Mouse (Mus musculus): ENCODE measurements at regions not wholly inside any gene's neighbourhood (a gene's known extent, or its start where the extent isn't known, plus 50 kb on each side); places are given as distances from the start of the nearest gene placed in this dataset.

DNA sequence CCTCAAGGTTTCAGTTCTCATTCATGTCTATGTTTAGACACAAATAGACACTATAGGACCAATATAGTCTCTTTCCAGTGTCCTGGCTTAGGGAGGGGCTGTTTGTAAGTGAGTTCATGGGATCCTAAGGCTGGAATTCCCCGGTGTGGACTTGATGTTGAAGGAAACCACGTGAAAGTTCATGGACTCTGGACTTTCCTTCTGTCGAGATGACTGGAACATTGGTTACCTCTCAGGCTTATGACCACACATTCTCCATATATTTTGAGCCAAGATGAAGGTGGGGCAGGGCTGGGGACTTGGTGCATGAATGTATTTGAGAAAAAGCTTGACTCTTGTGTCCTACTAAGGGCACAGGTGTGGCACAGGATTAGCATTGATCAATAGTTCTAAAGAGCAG lies 206.3 kb upstream of the Ankrd55 start:
- DNase-seq = peak; percentile 43

DNA sequence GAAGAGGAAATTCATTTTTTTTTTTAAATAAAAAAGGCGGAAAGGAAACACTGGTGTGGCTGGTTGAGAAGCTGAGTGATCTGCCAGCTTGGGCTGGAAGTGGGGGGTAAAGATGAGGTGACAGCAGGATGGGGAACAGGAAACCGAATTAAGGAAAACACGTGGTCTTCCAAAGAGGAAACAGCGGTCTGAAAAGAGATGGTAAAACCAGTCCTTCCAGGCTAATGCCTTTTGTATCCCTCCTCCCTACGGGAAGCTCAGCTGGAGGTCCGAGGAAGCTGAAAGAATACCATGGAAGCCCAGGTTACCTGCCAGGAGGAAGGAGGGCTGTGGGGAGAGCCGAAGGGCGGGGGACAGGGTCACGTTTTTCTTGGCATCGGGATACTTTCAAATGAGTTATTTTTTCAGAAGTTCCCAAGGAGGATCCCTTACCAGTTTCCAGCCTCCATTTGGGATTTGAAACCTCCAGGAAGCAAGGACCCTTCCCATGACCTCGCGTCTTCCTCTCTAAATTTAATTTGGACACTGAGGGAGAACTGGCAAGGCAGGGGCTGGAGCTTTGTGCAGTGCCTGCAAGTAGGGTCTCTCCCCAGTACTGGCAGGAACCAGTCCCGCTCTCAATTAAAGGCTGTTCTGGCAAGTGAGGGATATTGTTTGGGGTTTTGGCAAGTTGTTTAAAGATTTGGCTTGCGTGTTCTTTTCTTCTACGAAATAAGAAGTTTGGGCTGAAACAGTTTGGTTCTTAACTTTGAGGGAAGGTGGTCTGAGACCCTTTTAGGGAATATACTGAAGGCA lies 203.6 kb upstream of the Ankrd55 start:
- DNase-seq = peak; percentile 60

DNA sequence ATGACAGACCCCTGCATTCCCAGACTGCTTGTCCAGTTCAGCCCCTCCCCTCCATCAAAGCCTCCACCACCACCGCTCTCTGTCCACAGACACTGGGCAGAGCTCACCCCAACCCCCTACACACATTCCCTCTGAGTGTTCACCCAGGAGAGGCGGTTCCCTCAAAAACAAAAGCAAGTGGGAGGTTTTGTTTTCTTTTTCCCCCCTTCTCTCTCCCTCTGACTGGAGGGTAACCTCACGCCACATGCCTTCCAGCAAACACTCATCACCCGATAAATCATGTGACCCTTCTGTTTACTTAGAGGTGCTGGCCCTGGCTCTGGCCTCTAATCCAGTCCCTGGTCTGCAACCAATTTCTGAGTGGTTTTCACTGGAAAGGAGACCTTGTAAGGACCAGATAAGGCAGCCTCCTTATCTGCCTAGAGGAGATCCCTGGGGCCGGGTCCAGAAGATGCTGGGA lies 199.9 kb upstream of the Ankrd55 start:
- DNase-seq = peak; percentile 24

DNA sequence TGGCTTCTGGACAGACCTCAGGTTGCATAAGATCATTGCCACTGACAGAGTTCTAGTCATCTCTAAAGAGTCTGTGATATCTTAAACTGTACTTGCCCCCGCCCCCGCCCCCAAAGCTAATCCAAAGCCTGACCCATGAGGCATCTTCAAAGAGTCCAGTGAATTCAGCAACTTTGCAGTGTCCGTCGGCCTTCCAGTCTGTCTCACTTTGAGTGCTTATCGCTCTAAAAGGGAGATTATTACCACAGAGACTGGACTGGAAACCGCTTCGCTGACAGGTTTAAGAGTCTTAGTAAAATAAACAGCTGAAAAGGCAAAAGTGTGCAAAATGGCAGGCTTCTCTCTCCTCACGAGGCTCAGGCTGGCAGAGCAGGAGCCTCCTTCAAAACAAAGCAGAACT lies 197.5 kb upstream of the Ankrd55 start:
- no peak for DNase-seq

DNA sequence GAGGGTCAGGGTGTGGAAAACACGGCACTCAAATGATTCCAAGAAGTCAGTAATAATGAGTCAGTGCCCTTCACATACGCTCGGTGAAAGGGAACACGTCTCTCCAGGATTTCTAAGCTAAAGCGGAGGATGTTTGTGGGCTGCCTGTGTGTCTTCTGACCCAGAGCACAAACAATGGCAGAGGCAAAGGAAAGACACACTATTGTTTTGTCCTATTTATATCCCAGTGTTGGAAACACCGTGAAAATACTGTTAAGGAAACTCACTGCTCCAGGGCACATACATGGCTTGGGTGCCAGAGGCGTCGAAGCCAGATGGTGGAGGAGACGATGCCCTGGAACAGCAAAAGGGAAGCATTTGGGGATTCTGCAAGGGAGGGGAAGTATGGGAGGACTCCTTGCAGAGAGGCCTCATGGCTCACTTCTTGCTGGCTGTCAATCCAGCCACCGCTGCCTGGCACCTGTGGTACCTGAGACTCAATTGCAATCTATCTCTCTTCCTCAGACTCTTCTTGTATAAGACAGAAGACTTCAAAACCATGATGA lies 192.6 kb upstream of the Ankrd55 start:
- DNase-seq = no peak

DNA sequence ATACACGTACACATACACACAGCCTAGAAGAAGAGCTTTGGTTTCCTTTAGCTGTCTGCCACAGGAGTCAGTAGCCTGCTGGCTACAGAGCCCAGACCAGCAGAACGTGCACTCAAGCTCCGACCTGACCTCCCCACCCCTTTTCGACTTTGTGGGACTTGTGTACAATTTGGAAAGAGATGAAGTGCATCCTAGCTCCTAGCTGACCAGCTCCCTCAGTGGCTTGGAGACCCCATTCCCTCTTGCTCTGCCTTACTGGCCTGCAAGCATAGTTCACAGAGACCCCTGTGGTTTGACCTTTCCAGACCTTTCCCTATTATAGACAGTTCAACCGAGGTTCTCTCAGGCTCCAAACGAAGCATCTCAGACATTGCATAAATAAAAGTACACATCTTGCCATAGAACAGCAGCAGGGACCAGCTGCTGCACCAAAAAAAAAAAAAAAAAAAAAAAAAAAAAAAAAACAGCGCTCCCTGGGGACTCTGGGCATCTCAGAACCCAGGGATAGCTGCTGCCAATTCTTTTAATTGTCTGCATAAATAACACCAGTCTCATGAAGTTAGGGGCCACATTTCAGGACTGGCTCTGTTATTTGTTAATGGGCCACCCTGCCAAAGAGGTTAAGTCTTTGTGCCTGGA lies 188.2 kb upstream of the Ankrd55 start:
- no peak for DNase-seq

DNA sequence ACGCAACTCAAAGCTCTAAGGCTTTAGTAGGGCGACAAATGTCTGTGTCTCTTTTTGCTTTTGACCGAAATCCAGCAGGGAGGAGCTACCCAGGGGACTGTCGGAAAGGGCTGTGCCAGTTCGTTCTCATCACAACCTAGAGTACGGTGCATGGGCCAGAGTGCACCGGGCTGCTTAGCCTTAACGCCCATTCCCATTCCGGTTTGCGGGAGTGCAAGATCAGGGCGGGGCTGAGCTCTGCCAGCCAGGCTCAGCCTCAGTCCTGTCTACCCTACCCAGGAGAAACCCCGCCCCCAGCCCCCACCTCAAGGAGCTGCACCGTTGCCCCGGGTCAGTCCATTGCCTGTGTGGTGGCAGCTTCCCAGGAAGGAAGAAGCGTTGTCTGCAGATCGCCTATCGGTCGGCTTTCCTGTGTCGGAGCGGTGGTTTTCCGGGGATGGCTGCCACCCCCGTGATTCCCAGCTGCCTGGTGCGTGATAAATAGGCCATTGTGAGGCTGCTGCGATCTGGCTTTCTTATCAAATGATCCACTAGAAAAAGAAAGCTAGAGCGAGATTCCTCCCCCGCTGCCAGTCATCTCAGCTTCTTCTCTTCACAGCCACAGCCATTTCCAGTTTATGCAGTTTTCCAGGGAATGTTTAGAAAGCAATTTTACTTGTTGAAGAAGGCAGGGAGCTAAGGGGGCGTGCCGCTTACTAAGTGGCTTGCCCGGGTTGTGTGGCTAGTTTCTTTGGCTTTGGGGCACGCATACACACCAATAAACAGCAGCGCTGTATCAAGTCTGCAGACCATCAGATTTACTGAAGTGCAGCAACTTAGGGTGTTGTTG lies 187.4 kb upstream of the Ankrd55 start:
- peak; percentile 74 for DNase-seq

DNA sequence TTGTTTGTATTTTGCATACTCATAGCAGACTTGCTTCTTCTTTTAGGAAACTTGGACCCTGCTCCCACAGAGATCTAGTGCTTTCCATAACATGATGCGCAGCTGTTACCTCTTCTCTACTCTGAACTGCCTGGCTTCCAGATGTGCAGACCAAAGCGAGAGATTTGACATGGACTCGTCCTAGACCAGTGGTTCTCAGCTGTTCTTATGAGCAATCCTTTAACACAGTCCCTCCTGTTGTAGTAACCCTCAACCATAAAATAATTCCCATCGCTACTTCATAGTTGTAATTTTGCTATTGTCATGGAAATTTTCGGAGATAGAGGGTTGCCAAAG lies 186.9 kb upstream of the Ankrd55 start:
- DNase-seq = no peak

DNA sequence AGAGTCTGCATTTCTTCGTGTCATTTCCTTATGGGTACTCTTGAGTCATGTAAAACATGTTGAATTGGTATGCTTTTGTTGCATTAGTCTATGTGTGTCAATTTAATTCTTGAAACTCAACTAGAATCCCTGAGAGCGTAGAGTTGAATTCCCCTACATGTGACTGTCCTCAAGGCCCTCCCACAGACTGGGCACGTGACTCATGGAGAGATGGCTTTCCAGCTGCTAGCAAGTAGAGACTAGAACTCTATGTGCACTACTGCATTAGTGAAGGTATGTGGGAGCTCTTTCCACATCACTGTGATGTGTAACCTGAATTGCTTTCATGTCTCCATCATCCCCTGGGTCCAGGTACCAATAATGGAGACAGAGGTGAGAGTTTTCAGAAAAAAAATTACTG lies 182.3 kb upstream of the Ankrd55 start:
- DNase-seq = no peak

DNA sequence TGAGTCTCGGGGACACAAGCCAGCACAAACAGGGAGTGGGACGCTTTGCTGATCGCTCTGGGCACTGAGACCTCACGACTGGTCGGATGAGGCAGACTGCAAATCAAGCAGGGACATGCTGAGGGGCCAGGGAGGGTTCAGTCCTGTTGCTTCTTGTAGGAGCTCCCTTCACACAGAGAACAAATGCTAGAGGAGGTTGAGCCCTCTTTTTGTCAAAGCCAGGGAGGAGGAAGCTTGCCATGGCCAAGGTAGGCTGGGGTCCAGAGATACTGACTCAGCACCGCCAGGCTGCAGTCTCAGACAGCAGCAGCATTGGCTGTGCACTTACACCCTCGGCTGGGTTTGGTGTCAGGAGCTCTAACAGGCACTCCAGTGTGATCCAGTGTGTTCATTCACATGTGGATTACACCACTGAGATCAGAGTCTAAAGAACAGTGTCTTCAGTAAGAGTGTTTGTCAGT lies 173.5 kb upstream of the Ankrd55 start:
- DNase-seq = peak; percentile 48

DNA sequence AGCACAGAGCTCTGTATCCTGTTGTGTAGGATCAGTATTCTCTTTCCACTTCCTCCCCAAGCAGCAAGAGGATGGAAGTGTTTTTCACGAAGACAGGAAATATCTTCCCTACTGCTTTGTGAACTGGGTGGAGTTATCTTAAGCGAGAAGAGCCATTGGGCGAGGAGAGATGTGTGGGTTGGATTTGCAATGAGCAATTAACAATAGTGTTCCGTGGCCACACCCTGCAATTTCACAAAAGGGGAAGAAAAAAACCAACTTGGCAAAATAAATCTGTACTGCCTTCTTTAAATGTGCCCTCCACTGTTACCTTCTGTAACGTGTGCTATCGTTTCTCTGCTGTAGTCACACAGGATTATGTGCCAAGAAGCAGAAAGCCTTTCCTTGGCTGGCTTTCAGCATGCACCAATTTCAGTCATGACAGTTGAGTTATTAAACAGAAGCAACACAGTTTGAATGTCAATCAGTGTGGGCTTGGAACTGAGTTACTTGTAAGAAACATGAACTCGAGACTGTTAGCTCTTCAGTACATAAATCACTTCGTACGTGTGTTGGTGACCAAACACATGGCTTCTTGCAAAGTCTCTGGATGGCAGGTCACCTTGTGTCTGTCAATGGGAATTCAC lies 172.0 kb upstream of the Ankrd55 start:
- DNase-seq = no peak

DNA sequence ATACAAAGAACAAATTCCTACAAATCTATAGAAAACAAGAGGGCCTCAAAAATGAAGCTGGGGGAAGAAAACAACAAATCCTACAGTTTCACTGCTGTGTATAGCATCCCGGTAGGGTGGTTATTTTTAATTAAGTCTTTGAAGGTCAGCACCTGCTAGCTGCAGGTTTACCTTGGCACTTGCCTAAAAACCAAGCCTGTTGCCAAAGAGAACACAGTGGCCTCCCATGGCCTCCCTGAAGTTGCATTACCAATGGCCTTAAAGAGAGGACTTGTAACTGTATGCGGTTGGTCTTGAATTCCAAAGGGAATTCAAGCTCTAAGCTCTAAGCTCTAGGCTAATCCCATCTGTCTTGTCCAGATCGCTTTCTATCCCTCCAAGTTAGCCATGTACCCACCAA lies 169.7 kb upstream of the Ankrd55 start:
- DNase-seq = peak; percentile 32

DNA sequence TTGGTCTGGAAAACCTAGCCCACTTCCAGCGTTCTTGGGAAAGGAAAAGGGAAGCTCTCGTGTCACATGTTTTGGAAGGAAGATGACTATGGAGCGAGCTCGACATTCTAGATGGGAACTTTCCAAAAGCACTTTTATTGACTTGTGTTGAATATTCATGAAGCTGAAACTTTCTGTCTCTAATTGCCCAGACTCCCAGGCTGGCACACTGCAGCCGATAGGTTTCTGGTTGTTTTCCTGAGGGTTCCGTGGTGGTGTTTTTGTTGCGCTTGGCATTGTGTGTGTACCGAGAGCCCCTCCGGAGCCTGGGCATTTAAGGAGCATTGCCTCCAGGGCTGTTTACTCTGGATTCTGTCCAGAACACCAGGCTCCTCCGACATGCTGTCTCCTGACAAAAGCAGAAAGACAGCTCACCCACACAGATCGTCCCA lies 168.6 kb upstream of the Ankrd55 start:
- peak; percentile 58 for DNase-seq

DNA sequence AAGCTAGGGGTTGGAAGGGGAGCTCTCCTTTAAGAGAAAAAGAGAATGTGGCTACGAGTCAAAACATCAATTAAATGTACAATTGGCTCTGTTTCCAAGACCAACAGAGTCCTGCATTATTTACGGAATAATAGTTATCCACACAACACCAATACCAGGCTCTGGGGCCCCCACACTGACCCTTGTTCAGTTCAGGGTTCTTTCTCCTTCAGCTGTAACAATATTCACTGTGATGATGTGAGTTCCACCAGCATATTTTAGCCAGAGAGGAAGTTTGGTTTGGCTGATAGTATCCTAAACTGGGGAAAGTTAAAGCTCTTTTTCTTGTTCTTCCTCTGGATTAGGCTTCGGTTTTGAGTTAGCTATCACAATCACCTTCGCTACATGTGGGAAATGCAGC lies 167.9 kb upstream of the Ankrd55 start:
- no peak for DNase-seq

DNA sequence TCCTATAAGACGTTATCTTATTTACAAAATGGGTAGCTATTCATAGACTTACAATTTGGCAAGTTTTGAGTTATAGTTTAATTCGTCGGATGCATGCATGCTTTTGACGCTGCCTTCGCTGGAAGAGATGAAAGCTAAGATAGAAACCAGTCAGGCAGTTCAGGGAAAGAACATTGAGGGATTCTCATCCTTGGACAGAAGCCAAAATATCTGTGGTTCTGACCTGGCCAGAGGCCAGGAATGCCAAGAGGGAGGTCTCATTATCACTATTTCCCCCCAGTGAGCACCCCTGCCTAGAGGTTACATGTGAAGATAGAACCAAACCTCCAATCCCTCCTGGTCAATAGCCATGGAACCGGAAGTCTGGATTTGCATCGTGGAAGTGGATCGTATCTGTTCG lies 167.1 kb upstream of the Ankrd55 start:
- DNase-seq = no peak

DNA sequence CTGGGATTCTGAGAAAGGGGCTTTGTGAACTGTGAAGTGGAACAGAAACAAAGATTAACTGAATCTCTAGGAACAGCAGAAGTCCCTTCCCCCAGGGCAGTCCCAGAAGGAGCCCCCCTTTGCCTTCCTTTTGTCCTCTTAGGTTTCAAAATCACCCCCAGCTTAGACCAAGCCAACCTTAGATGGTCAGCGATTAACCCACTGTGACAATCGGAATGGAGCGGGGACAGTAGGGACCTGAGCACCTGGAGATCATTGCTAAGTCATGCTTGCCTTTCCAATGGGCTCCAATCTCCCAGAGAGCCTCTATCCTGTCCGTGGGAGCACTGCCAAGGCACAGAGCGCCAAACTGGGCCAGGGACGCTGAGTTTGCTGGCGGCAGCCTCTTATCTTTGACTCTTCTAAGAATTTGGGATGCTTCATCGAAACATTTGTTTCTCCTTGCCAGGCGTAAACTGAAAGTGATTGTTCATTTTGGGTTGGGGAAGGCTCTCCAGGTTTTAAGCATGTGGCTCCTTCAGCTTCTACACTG lies 165.3 kb upstream of the Ankrd55 start:
- no peak for DNase-seq

DNA sequence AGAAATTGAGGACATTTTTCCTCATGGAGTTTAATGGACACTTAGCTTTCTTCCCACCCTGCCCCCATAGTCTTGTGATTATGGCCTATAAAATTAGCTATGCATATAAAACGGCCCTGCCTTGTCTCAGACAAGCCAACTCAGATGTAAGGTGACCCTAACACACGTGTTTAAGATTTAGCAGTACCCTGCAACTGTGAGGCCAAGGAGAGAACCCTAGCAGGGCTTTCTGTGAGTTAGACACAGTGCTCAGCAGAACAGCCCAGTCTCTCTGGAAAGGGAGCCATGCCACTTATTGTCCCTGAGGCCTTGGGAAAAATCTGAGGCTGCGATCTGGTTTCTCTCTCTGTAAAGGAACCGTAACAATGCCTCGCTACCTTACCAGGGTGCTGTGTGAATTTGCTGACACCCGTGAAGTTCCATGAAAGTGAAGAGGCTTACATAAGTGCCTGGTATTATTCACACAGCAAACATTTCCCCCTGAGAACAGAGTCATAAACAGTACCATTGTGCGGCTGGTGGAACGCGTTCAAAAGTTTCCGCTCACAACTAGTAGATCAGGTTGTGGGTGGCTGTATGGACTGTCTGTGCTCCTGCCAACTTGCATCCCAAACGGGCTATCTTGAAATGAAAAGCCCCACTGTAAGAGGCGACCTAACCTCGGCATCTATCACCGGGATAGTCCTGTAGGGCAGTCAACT lies 162.3 kb upstream of the Ankrd55 start:
- no peak for DNase-seq

DNA sequence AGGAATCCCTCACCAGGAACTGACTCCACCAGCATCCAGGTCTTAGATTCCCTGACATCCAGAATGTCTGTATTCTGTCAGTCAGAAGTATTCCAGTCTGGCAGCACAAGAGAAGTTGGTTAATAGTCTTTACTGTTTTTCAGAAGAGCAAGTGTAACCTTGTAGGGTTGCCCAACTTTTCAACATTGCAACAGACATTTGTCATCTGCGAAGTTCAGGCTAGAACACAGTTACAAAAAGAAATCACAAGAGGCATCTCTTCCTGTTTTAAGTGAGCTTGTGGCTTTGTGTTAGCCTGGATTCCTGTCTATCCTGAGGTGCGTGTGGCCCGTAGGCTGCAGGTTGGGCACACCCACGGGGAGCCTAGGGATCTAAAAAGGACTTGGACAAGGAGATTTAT lies 158.0 kb upstream of the Ankrd55 start:
- DNase-seq = no peak

DNA sequence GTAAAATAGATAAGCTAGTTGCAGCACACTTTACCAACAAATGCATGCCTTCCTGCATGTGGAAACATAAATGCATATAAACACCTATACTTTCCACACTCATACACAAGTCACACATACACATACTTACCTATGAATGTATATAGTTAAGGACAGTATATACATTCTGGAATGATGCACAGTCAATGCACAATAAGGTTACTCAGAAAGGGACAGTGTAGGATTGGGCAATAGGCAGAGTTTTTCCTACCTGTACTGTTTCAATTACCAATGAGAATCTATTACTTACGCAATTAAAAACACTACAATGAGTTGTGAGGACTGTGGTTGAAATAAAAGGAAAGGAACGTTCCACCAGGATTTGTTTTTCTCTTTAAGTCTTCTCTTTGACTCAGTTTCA lies 157.5 kb upstream of the Ankrd55 start:
- DNase-seq = no peak

DNA sequence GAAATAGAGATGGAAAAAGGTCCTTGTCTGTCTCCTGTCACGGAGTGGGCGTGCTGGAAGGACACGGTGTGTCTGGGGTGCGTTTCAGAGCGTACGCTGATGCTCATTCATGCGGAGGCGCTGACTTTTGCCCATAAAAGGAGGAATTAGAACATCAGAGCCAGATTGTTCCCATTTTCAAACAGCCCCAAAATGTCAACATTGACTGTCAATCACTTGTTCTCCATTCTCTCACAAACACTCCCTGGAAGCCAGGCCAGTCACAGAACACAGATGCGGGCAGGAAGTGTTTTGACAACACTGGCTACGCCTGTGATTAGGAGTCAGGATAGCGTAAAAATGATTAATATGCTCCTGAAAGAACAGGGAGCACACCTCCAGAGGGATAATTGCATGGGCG lies 157.1 kb upstream of the Ankrd55 start:
- DNase-seq = no peak

DNA sequence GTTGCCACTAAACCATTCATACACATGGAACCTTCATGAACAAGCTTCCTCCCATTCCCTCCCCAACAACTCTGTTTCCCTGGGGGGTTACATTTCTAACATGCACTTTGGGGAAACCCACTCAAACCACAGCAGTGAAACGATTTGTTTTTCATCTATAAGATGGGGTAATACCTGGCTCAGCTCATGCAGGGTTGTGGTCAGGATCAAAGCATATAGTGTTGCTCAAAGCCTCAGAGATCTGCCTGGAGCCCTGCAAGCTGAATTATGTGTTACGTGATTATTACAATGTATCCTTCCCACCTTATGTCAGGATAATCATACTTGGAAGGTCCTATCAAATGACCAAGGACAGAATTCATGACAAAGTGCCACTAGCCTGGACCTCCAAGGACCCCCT lies 154.5 kb upstream of the Ankrd55 start:
- no peak for DNase-seq

DNA sequence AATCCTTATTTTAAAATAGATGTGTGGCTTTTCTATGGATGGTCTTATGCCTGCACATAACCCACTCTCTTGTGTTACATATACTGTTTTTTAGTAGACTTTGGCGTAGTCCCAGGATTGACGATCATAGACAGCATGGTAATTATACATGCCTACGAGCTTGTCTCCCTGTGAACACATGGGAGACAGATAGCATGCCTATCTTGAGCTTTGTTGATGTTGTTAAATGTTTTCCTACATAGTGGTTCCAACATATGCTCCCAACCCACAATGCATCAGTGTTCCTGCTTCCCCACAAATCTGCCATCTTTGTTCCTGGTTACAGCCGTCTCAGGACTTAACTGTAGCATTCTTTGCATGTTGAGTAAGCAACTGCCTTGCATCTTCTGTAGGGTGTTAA lies 153.6 kb upstream of the Ankrd55 start:
- no peak for DNase-seq
